Mouse (Mus musculus) heart, postnatal 0 days (tissue): ENCODE measurements around the gene Dpp4. TPM values are rescaled to one million over a fixed set of nuclear protein-coding genes. Genes with fewer than 3 reads are reported as not detected.

Source experiments
- ATAC-seq: fragments of 200-750 bp; cut with Nextera tagmentation; 2 replicates; pipeline ENCODE4 v1.8.0; 2017; ENCODE audit warnings: low read depth, moderate number of reproducible peaks, moderate library complexity; ENCODE audit not compliant: insufficient read depth
- DNase-seq: peaks from one replicate; pipeline ENCODE4 v3.0.0-alpha.2; 2016; ENCODE audit warnings: low spot score
- H3K27ac ChIP-seq: fragments of 300-500 bp; sonication (generic); 2 replicates; pipeline ENCODE4 v1.5.1; 2014; ENCODE audit warnings: low read depth, mild to moderate bottlenecking
- H3K27me3 ChIP-seq: fragments of 300-500 bp; sonication (generic); 2 replicates; pipeline ENCODE4 v1.6.1; 2014; ENCODE audit warnings: low read length, mixed read lengths; ENCODE audit not compliant: control insufficient read depth, insufficient read depth
- H3K36me3 ChIP-seq: fragments of 300-500 bp; sonication (generic); replicated peaks from 2 replicates; pipeline ENCODE4 v1.6.1; 2014; ENCODE audit warnings: low read length, mixed read lengths; ENCODE audit not compliant: control insufficient read depth, insufficient read depth
- H3K4me1 ChIP-seq: fragments of 300-500 bp; sonication (generic); 2 replicates; pipeline ENCODE4 v1.6.1; 2014; ENCODE audit warnings: antibody characterized with exemption; ENCODE audit not compliant: control insufficient read depth, insufficient read depth
- H3K4me2 ChIP-seq: fragments of 300-500 bp; sonication (generic); 2 replicates; pipeline ENCODE4 v1.6.1; 2014; ENCODE audit warnings: low read depth, mild to moderate bottlenecking, low read length, moderate library complexity
- H3K4me3 ChIP-seq: fragments of 300-500 bp; sonication (generic); 2 replicates; pipeline ENCODE4 v1.5.1; 2014; ENCODE audit warnings: low read depth, low read length
- H3K9ac ChIP-seq: fragments of 300-500 bp; sonication (generic); replicated peaks from 2 replicates; pipeline ENCODE4 v1.6.1; 2014; ENCODE audit warnings: low read depth, low read length, mixed read lengths
- H3K9me3 ChIP-seq: fragments of 300-500 bp; sonication (generic); replicated peaks from 2 replicates; pipeline ENCODE4 v1.6.1; 2016; ENCODE audit warnings: low read length; ENCODE audit not compliant: control insufficient read depth
- CTCF ChIP-seq: IDR thresholded peaks from 2 replicates; pipeline ENCODE4 v1.5.1; 2016; ENCODE audit warnings: antibody characterized with exemption, control low read depth, low read depth
- EP300 ChIP-seq: IDR thresholded peaks from 2 replicates; pipeline ENCODE4 v1.6.1; 2016; ENCODE audit warnings: antibody characterized with exemption, low read depth
- WGBS: fragments of 180-500 bp; shearing (Covaris S2); extraction: QIAGEN DNeasy Blood & Tissue Kit; methylation state at CpG from one replicate; pipeline ENCODE4 v1.1.7; 2014; 5-methylcytosine and 5-hydroxymethylcytosine counted together
- polyA plus RNA-seq: library from polyadenylated mRNA; unstranded; fragments of >200 nt; fragmentation: Nextera tagmentation; extraction: Ambion mirVana; gene quantifications from 2 replicates; pipeline ENCODE4 v1.2.1, GENCODE M21; 2015
- total RNA-seq: library from RNA; depleted of rRNA; stranded (reverse); fragments of >200 nt; gene quantifications from 2 replicates; pipeline ENCODE4 v1.2.3, GENCODE M21; 2014; ENCODE audit warnings: low replicate concordance

Dpp4 gene
- total and polyA plus RNA-seq, 2 experiments from 2014 or later: 5.2 to 10.4 TPM

GRCm38 (mm10) chr2:62368349-62369053, 43.5 kb downstream of the Dpp4 start:
- ATAC-seq: no peak

GRCm38 (mm10) chr2:62363606-62364005, 48.4 kb downstream of the Dpp4 start:
- ATAC-seq: no peak
- Histone ChIP-seq H3K9ac (no peak overlapping the region), H3K4me3 (no peak overlapping the region), H3K4me2 (no peak overlapping the region), H3K4me1 (no peaks in the 10 kb centered on the region), H3K36me3 (no peaks in the 10 kb centered on the region), H3K9me3 (no peaks in the 10 kb centered on the region), H3K27ac (no peak overlapping the region), H3K27me3 (no peaks in the 10 kb centered on the region)
- no peak for DNase-seq
- 53% methylated on average over 4 of the region's 4 CpGs for WGBS
- TF ChIP-seq EP300 (no peak), CTCF (no peak)

More at GRCm38 (mm10) chr2:62368349-62369053, 43.5 kb downstream of the Dpp4 start:
- TF ChIP-seq EP300 (no peak), CTCF (no peak)
- WGBS: 69% methylated on average over 5 of the region's 5 CpGs
- Histone ChIP-seq H3K36me3 (no peaks in the 10 kb centered on the region), H3K9me3 (no peaks in the 10 kb centered on the region), H3K4me1 (no peaks in the 10 kb centered on the region), H3K4me3 (no peak overlapping the region), H3K9ac (no peak overlapping the region), H3K27me3 (no peaks in the 10 kb centered on the region), H3K27ac (no peak overlapping the region), H3K4me2 (no peak overlapping the region)
- DNase-seq: no peak

- ATAC-seq: no peak
- Histone ChIP-seq H3K9ac (no peak overlapping the region), H3K4me1 (no peaks in the 10 kb centered on the region), H3K4me3 (no peak overlapping the region), H3K27me3 (no peaks in the 10 kb centered on the region), H3K36me3 (no peaks in the 10 kb centered on the region), H3K27ac (no peak overlapping the region), H3K4me2 (no peak overlapping the region), H3K9me3 (no peaks in the 10 kb centered on the region)
- 82% methylated on average over 9 of the region's 9 CpGs for whole genome bisulfite sequencing
- DNase-seq: no peak
- no peak for TF ChIP-seq CTCF
- TF ChIP-seq EP300: no peak
These were observed 49.8 kb downstream of the Dpp4 start for GRCm38 (mm10) chr2:62362211-62362610.

GRCm38 (mm10) chr2:62361514-62361913, 50.5 kb downstream of the Dpp4 start:
- ATAC-seq: no peak
- no peak for TF ChIP-seq CTCF
- no peak for TF ChIP-seq EP300
- Histone ChIP-seq H3K4me2 (no peak overlapping the region), H3K9ac (no peak overlapping the region), H3K27ac (no peak overlapping the region), H3K36me3 (no peaks in the 10 kb centered on the region), H3K4me1 (no peaks in the 10 kb centered on the region), H3K9me3 (no peaks in the 10 kb centered on the region), H3K4me3 (no peak overlapping the region), H3K27me3 (no peaks in the 10 kb centered on the region)
- DNase-seq: no peak
- 69% methylated on average over 3 of the region's 3 CpGs for WGBS

- H3K9me3 ChIP-seq: no peaks in the 10 kb centered on the region
- H3K9ac ChIP-seq: no peak overlapping the region
- H3K36me3 ChIP-seq: no peaks in the 10 kb centered on the region
- no peaks in the 10 kb centered on the region for H3K4me1 ChIP-seq
- H3K27me3 ChIP-seq: no peaks in the 10 kb centered on the region
- no peak overlapping the region for H3K4me2 ChIP-seq
- ATAC-seq: no peak
- 65% methylated on average over 6 of the region's 6 CpGs for WGBS
- no peak overlapping the region for H3K27ac ChIP-seq
- no peak overlapping the region for H3K4me3 ChIP-seq
- no peak for DNase-seq
- no peak for TF ChIP-seq EP300
- no peak for TF ChIP-seq CTCF
These were observed 51.2 kb downstream of the Dpp4 start for GRCm38 (mm10) chr2:62360872-62361271.

GRCm38 (mm10) chr2:62357259-62357658, 54.8 kb downstream of the Dpp4 start:
- WGBS: 83% methylated on average over 7 of the region's 7 CpGs
- H3K36me3 ChIP-seq: no peaks in the 10 kb centered on the region

More at GRCm38 (mm10) chr2:62357259-62357658, 54.8 kb downstream of the Dpp4 start:
- Histone ChIP-seq H3K27me3 (no peaks in the 10 kb centered on the region), H3K4me1 (no peaks in the 10 kb centered on the region), H3K9ac (no peak overlapping the region), H3K4me2 (no peak overlapping the region), H3K27ac (no peak overlapping the region), H3K4me3 (no peak overlapping the region), H3K9me3 (no peaks in the 10 kb centered on the region)
- no peak for DNase-seq
- ATAC-seq: no peak
- TF ChIP-seq CTCF (no peak), EP300 (no peak)
